Mouse (Mus musculus) hindbrain, embryonic 16.5 days (tissue): Measurements from ENCODE around the gene Hdgfl2. TPM values are rescaled to one million over a fixed set of nuclear protein-coding genes. Genes with fewer than 3 reads are reported as not detected.
A peak's percentile ranks its signal among the peaks of the same experiment; 100 is the strongest.

ENCODE experiments used
- ATAC-seq: fragments of 200-750 bp; cut with Nextera tagmentation; 2 replicates; pipeline ENCODE4 v1.8.0; 2017; ENCODE audit warnings: moderate TSS enrichment, moderate library complexity
- H3K27ac ChIP-seq: fragments of 300-500 bp; sonication (generic); 2 replicates; pipeline ENCODE4 v1.5.1; 2014; ENCODE audit warnings: low read depth, mild to moderate bottlenecking, control low read depth, low read length, moderate library complexity
- H3K27me3 ChIP-seq: fragments of 300-500 bp; sonication (generic); replicated peaks from 2 replicates; pipeline ENCODE4 v1.6.1; 2014; ENCODE audit warnings: low read length; ENCODE audit not compliant: control insufficient read depth, insufficient read depth
- H3K36me3 ChIP-seq: fragments of 300-500 bp; sonication (generic); 2 replicates; pipeline ENCODE4 v1.6.1; 2014; ENCODE audit warnings: mild to moderate bottlenecking, low read length, moderate library complexity, mixed read lengths; ENCODE audit not compliant: control insufficient read depth, insufficient read depth
- H3K4me1 ChIP-seq: fragments of 300-500 bp; sonication (generic); 2 replicates; pipeline ENCODE4 v1.6.1; 2014; ENCODE audit warnings: low read depth, low read length; ENCODE audit not compliant: control insufficient read depth, insufficient read depth
- H3K4me2 ChIP-seq: fragments of 300-500 bp; sonication (generic); 2 replicates; pipeline ENCODE4 v1.6.1; 2014; ENCODE audit warnings: mild to moderate bottlenecking, low read length, control low read depth, moderate library complexity
- H3K4me3 ChIP-seq: fragments of 300-500 bp; sonication (generic); 2 replicates; pipeline ENCODE4 v1.5.1; 2014; ENCODE audit warnings: mild to moderate bottlenecking, low read length, control low read depth, moderate library complexity
- H3K9ac ChIP-seq: fragments of 300-500 bp; sonication (generic); 2 replicates; pipeline ENCODE4 v1.6.1; 2014; ENCODE audit warnings: low read depth, mild to moderate bottlenecking, control low read depth, low read length, moderate library complexity
- H3K9me3 ChIP-seq: fragments of 300-500 bp; sonication (generic); 2 replicates; pipeline ENCODE4 v1.6.1; 2014; ENCODE audit warnings: mild to moderate bottlenecking, low read length, moderate library complexity; ENCODE audit not compliant: control insufficient read depth
- WGBS: fragments of 180-500 bp; shearing (Covaris S2); extraction: QIAGEN DNeasy Blood & Tissue Kit; methylation state at CpG from one replicate; pipeline ENCODE4 v1.1.7; 2014; 5-methylcytosine and 5-hydroxymethylcytosine counted together
- polyA plus RNA-seq: library from polyadenylated mRNA; unstranded; fragments of >200 nt; fragmentation: Nextera tagmentation; extraction: Ambion mirVana; gene quantifications from 2 replicates; pipeline ENCODE4 v1.2.1, GENCODE M21; 2015

Hdgfl2 gene
- polyA plus RNA-seq, 1 experiment from 2014 or later: 125 TPM

- Histone ChIP-seq H3K4me1 (peaks cover 28% of the 10 kb centered on the region), H3K4me3 (peak overlapping the region; percentile 80), H3K27me3 (no peaks in the 10 kb centered on the region), H3K9me3 (no peaks in the 10 kb centered on the region), H3K27ac (no peak overlapping the region), H3K36me3 (0 out of 2 replicates have a peak, but pooled peaks cover 3% of the 10 kb centered on the region), H3K4me2 (peak overlapping the region; percentile 59), H3K9ac (peak overlapping the region; percentile 51)
- ATAC-seq: no peak
- 87% methylated on average over 4 of the region's 4 CpGs for WGBS
These were observed 44.2 kb upstream of the Hdgfl2 start for GRCm38 (mm10) chr17:56035216-56035615.

GRCm38 (mm10) chr17:56036176-56036900 is 43.1 kb upstream of the Hdgfl2 start, which contains the start of gene Sh3gl1:
Gene Sh3gl1, minus strand, starts transcription at chr17:56036635.
- H3K4me1 ChIP-seq: peaks cover 31% of the 10 kb centered on the region
- 0 out of 2 replicates have a peak, but pooled peaks cover 3% of the 10 kb centered on the region for H3K36me3 ChIP-seq
- peak within 1 kb of the TSS; percentile 86 for H3K9ac ChIP-seq
- H3K9me3 ChIP-seq: no peaks in the 10 kb centered on the region
- H3K27ac ChIP-seq: peak within 1 kb of the TSS; percentile 85
- peak; percentile 93 for ATAC-seq
- WGBS: under 1% methylated on average over 74 of the region's 74 CpGs
- no peaks in the 10 kb centered on the region for H3K27me3 ChIP-seq
- H3K4me2 ChIP-seq: peak within 1 kb of the TSS; percentile 59
- peak within 1 kb of the TSS; percentile 80 for H3K4me3 ChIP-seq

GRCm38 (mm10) chr17:56036901-56037287 is 42.5 kb upstream of the Hdgfl2 start:
- Histone ChIP-seq H3K27ac (0 out of 2 replicates have a peak overlapping the region, but pooled peaks have one; percentile 29), H3K36me3 (0 out of 2 replicates have a peak, but pooled peaks cover 3% of the 10 kb centered on the region), H3K4me3 (peak overlapping the region; percentile 80), H3K27me3 (no peaks in the 10 kb centered on the region), H3K4me2 (peak overlapping the region; percentile 57), H3K9me3 (no peaks in the 10 kb centered on the region), H3K4me1 (peaks cover 30% of the 10 kb centered on the region), H3K9ac (peak overlapping the region; percentile 52)
- WGBS: 35% methylated on average over 13 of the region's 13 CpGs
- peak; percentile 32 for ATAC-seq

GRCm38 (mm10) chr17:56038583-56039261 is 40.7 kb upstream of the Hdgfl2 start:
- H3K4me1 ChIP-seq: peaks cover 19% of the 10 kb centered on the region
- no peak overlapping the region for H3K27ac ChIP-seq
- no peak overlapping the region for H3K4me2 ChIP-seq
- 85% methylated on average over 8 of the region's 8 CpGs for WGBS
- no peak overlapping the region for H3K4me3 ChIP-seq
- H3K9me3 ChIP-seq: no peaks in the 10 kb centered on the region
- no peak overlapping the region for H3K9ac ChIP-seq
- H3K36me3 ChIP-seq: no peaks in the 10 kb centered on the region
- ATAC-seq: no peak
- no peaks in the 10 kb centered on the region for H3K27me3 ChIP-seq

GRCm38 (mm10) chr17:56039345-56039744 is 40.1 kb upstream of the Hdgfl2 start:
- no peak overlapping the region; the same call in 1 of the 2 replicates for H3K4me3 ChIP-seq
- H3K27ac ChIP-seq: no peak overlapping the region
- H3K4me2 ChIP-seq: peak overlapping the region; percentile 98
- no peak overlapping the region for H3K9ac ChIP-seq
- H3K9me3 ChIP-seq: no peaks in the 10 kb centered on the region
- no peak for ATAC-seq
- WGBS: 81% methylated on average over 4 of the region's 4 CpGs
- no peaks in the 10 kb centered on the region for H3K27me3 ChIP-seq
- H3K36me3 ChIP-seq: no peaks in the 10 kb centered on the region
- H3K4me1 ChIP-seq: peaks cover 19% of the 10 kb centered on the region

- H3K27me3 ChIP-seq: no peaks in the 10 kb centered on the region
- WGBS: under 1% methylated on average over 68 of the region's 68 CpGs
- no peaks in the 10 kb centered on the region for H3K9me3 ChIP-seq
- H3K4me2 ChIP-seq: peak within 1 kb of the TSS; percentile 98
- peak within 1 kb of the TSS; percentile 91 for H3K4me3 ChIP-seq
- H3K9ac ChIP-seq: peak within 1 kb of the TSS; percentile 73
- H3K4me1 ChIP-seq: peaks cover 15% of the 10 kb centered on the region
- H3K36me3 ChIP-seq: no peaks in the 10 kb centered on the region
- peak within 1 kb of the TSS; percentile 54; the same call in 1 of the 2 replicates for H3K27ac ChIP-seq
- peak; percentile 87 for ATAC-seq
These were observed 39.2 kb upstream of the Hdgfl2 start, which contains the start of gene Chaf1a for GRCm38 (mm10) chr17:56040030-56040856. Gene Chaf1a, plus strand, starts transcription at chr17:56040439.

GRCm38 (mm10) chr17:56040857-56041163 is 38.6 kb upstream of the Hdgfl2 start:
- H3K9me3 ChIP-seq: no peaks in the 10 kb centered on the region
- no peaks in the 10 kb centered on the region for H3K27me3 ChIP-seq
- H3K4me1 ChIP-seq: peaks cover 9% of the 10 kb centered on the region
- no peaks in the 10 kb centered on the region for H3K36me3 ChIP-seq
- H3K4me2 ChIP-seq: peak overlapping the region; percentile 98
- H3K9ac ChIP-seq: peak overlapping the region; percentile 73
- ATAC-seq: no peak
- H3K27ac ChIP-seq: no peak overlapping the region
- 2% methylated on average over 12 of the region's 12 CpGs for WGBS
- peak overlapping the region; percentile 91 for H3K4me3 ChIP-seq

GRCm38 (mm10) chr17:56051369-56051768 is 28.1 kb upstream of the Hdgfl2 start:
- WGBS: 89% methylated on average over 5 of the region's 5 CpGs
- no peaks in the 10 kb centered on the region for H3K27me3 ChIP-seq
- H3K9ac ChIP-seq: no peak overlapping the region
- H3K9me3 ChIP-seq: no peaks in the 10 kb centered on the region
- H3K4me3 ChIP-seq: no peak overlapping the region
- no peak overlapping the region for H3K27ac ChIP-seq
- no peak overlapping the region for H3K4me2 ChIP-seq
- ATAC-seq: no peak
- no peaks in the 10 kb centered on the region for H3K4me1 ChIP-seq
- peaks cover 3% of the 10 kb centered on the region; the same call in 1 of the 2 replicates for H3K36me3 ChIP-seq
